Mouse (Mus musculus): ENCODE data around the gene Dgkh. TPM values are rescaled to one million over a fixed set of nuclear protein-coding genes. Genes with fewer than 3 reads are reported as not detected.
A peak's percentile ranks its signal among the peaks of the same experiment; 100 is the strongest.

The Dgkh gene
- polyA plus RNA-seq, 1 experiment from 2014 or later: 1.2 TPM

DNA sequence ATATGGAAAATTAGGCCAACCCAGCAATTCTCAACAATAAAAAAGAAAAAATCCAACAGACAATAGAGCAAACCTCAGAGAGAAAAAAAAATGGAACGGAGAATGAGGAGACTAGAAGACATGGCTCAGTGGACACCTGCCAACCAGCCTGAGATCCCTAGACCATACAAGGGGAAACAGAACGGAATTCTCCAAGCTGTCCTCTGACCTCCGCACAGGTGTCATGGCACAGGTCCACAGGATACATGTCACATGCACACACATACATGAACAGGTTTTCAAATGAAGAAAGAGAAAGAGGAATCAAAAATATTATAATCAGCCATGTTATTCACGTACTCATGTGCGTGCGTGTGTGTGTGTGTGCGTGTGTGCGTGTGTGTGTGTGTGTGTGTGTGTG is 38.5 kb downstream of the Dgkh start:
- 88% methylated on average over 8 of the region's 8 CpGs for WGBS
- peaks cover 7% of the 10 kb centered on the region; the same call in 1 of the 2 replicates for H3K4me1 ChIP-seq
- H3K36me3 ChIP-seq: no peaks in the 10 kb centered on the region
- ATAC-seq (ENCODE audit: extremely low read depth, insufficient number of reproducible peaks, low FRiP score, low TSS enrichment): no peak
- H3K27ac ChIP-seq (replicated peaks): no peak overlapping the region
- H3K4me2 ChIP-seq: no peak overlapping the region
- no peak overlapping the region for H3K4me3 ChIP-seq
- no peak overlapping the region for H3K9ac ChIP-seq
- 0 out of 2 replicates have a peak, but pooled peaks cover 5% of the 10 kb centered on the region for H3K9me3 ChIP-seq
- no peaks in the 10 kb centered on the region for H3K27me3 ChIP-seq (replicated peaks)

DNA sequence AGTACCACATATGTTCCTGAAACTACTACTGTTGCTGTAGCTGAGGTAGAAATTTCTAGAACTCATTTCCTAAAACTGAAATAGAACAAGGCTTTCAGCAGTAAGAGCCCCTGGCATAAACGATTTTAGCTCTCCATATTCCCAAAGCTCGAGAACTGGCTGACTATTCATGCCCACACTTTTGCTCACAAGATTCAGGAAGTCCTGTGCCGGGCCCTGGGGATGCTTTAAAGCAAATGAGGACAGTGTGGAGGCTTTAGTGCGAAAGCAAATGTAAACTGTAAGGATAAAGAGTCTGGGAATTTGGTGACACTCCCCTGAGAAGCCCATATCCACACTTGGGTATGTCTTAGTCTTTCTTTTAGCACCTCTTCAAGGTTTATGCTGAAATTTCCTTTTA is 40.0 kb downstream of the Dgkh start:
- 53% methylated on average over 4 of the region's 4 CpGs for WGBS
- Histone ChIP-seq H3K4me2 (no peak overlapping the region), H3K4me1 (peaks cover 14% of the 10 kb centered on the region), H3K27me3 (replicated peaks) (no peaks in the 10 kb centered on the region), H3K4me3 (no peak overlapping the region), H3K9me3 (no peaks in the 10 kb centered on the region), H3K9ac (no peak overlapping the region), H3K36me3 (no peaks in the 10 kb centered on the region), H3K27ac (replicated peaks) (no peak overlapping the region)
- ATAC-seq (ENCODE audit: extremely low read depth, insufficient number of reproducible peaks, low FRiP score, low TSS enrichment): no peak

DNA sequence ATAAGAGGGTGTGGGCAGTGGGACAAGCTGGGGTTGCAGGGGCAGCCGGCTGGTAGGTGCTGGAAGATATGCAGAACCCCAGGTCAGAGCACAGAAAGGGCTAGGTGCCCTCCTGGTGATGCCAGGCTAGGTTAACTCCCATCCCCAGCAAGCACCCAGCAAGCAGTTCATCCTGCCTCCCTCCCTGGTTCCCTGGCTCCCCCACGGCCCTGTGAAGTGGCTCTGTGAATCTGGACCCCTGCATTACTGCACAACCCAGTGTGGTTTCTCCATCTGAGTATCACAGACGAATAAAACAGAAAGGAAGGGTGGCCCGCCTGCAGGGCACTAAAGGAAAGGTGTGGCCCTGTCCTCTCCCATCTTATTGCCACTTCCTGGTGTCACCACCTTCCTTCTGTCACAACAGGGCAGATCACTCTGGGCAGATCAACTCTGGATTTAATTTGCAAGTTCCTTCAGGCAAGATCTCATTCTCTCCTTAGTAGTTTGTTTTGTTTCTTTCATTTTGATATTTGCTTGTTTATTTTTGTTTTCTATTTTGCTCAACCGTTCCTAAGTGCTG is 40.6 kb downstream of the Dgkh start:
- Histone ChIP-seq H3K4me3 (no peak overlapping the region), H3K9ac (no peak overlapping the region), H3K4me1 (peaks cover 14% of the 10 kb centered on the region), H3K27ac (replicated peaks) (no peak overlapping the region), H3K9me3 (no peaks in the 10 kb centered on the region), H3K36me3 (no peaks in the 10 kb centered on the region), H3K27me3 (replicated peaks) (no peaks in the 10 kb centered on the region), H3K4me2 (no peak overlapping the region)
- ATAC-seq (ENCODE audit: extremely low read depth, insufficient number of reproducible peaks, low FRiP score, low TSS enrichment): no peak
- WGBS: 49% methylated on average over 5 of the region's 5 CpGs

DNA sequence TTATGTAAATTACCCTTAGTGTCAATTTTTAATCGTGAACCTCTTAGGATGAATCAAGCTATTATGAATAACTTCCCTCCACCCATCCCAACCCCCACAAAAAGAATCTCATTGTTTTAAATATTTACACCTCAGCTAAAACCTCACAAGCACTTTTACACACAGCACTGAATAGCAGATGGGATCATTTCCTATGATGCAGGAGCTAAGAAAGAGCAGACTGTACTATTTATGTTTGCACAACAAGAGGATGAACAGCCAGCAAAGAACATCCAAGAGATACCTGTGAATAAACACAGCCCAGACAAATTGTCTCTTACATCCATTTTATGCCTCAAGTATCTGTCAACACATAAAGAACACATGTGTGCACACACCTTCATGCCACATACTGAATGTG is 41.7 kb downstream of the Dgkh start:
- ATAC-seq (ENCODE audit: extremely low read depth, insufficient number of reproducible peaks, low FRiP score, low TSS enrichment): no peak
- Histone ChIP-seq H3K4me1 (peaks cover 14% of the 10 kb centered on the region), H3K27ac (replicated peaks) (no peak overlapping the region), H3K36me3 (no peaks in the 10 kb centered on the region), H3K9ac (no peak overlapping the region), H3K27me3 (replicated peaks) (no peaks in the 10 kb centered on the region), H3K4me3 (no peak overlapping the region), H3K9me3 (no peaks in the 10 kb centered on the region), H3K4me2 (no peak overlapping the region)
- 83% methylated on average over 1 of the region's 1 CpGs for WGBS

DNA sequence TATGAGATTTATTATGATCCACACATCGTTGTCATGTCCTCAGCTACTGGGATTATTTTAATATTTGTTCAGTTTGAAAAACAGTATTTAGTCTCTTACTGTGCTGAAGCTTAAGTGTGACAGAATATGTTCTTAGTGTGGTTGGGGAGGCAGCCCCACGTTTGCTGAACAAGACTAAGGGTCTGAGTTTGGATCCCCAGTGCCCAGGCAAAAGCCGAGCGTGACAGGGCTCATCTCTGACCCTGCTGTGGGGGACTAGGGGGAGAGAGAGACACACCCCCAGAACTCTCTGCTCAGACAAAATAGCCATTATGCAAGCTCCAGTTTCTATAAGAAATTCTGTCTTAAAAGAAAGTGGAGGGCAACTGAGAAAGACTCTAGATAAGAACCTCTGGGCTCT is 42.2 kb downstream of the Dgkh start:
- no peaks in the 10 kb centered on the region for H3K36me3 ChIP-seq
- peaks cover 14% of the 10 kb centered on the region for H3K4me1 ChIP-seq
- no peak overlapping the region for H3K9ac ChIP-seq
- no peaks in the 10 kb centered on the region for H3K27me3 ChIP-seq (replicated peaks)
- ATAC-seq (ENCODE audit: extremely low read depth, insufficient number of reproducible peaks, low FRiP score, low TSS enrichment): no peak
- 68% methylated on average over 4 of the region's 4 CpGs for WGBS
- H3K4me3 ChIP-seq: no peak overlapping the region
- H3K4me2 ChIP-seq: no peak overlapping the region
- no peak overlapping the region for H3K27ac ChIP-seq (replicated peaks)
- H3K9me3 ChIP-seq: no peaks in the 10 kb centered on the region

DNA sequence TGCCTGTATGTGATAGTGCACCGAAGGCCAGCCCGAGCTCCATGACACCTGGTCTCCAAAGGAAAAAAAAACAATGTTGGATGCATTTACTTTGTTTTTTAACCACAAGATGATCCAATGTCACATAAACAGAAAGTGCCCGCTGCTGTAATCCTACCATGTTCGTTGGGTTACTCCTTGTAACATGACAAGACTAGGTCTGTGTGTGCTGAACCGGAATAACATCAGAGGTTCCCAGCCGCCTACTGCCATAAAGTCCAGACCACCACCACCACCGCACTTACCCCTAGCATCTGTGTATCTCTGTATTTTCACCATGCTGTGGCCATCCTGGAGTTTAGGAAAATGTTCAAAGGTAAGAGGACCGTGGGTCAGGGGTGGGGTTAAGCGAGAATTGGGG is 42.6 kb downstream of the Dgkh start:
- Histone ChIP-seq H3K4me1 (peaks cover 17% of the 10 kb centered on the region), H3K27me3 (replicated peaks) (no peaks in the 10 kb centered on the region), H3K4me2 (no peak overlapping the region), H3K4me3 (no peak overlapping the region), H3K27ac (replicated peaks) (no peak overlapping the region), H3K9me3 (no peaks in the 10 kb centered on the region), H3K36me3 (no peaks in the 10 kb centered on the region), H3K9ac (no peak overlapping the region)
- WGBS: 85% methylated on average over 9 of the region's 9 CpGs
- ATAC-seq (ENCODE audit: extremely low read depth, insufficient number of reproducible peaks, low FRiP score, low TSS enrichment): no peak

DNA sequence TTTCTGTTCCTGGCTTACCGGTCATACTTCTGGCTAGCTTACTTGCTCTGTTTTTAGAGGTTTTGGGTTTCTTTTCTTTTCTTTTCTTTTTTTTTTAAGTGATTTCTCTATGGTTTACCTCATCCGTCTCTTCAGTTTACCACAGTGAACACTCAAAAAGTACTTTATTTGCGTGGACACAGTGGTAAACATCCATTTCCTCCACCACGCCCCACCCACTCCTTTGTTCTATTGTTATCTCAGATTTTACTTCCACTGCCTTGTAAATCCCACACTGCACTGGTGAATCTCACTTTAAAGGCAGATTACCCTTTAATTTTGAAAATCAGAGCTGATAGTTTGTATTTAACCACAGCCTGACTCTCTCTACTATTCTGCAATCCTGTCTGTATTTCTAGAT is 44.9 kb downstream of the Dgkh start:
- Histone ChIP-seq H3K36me3 (no peaks in the 10 kb centered on the region), H3K4me2 (no peak overlapping the region), H3K4me1 (peaks cover 26% of the 10 kb centered on the region), H3K4me3 (no peak overlapping the region), H3K9me3 (no peaks in the 10 kb centered on the region), H3K27ac (replicated peaks) (no peak overlapping the region), H3K9ac (no peak overlapping the region), H3K27me3 (replicated peaks) (no peaks in the 10 kb centered on the region)
- 68% methylated on average over 4 of the region's 4 CpGs for WGBS
- no peak for ATAC-seq (ENCODE audit: extremely low read depth, insufficient number of reproducible peaks, low FRiP score, low TSS enrichment)

DNA sequence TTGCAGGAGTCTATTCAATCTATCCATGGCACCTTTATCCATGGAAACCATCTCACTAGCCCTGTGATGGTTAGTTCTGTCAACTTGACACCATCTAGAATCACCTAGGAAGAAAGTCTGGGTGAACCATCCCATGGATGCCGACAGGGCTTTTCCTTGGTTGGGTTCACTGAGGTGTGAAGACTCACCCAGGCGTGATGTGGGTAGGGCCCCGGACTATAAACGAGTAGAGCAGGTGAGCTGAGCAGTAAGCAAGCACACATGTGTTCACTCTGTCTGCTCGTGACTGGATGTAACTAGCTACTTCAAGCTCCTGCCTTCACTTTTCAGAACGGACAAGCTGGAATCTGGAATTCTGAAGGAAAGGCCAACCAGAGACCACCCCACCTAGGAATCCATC is 45.9 kb downstream of the Dgkh start:
- no peak overlapping the region for H3K4me3 ChIP-seq
- peaks cover 19% of the 10 kb centered on the region for H3K4me1 ChIP-seq
- H3K27ac ChIP-seq (replicated peaks): no peak overlapping the region
- H3K36me3 ChIP-seq: no peaks in the 10 kb centered on the region
- no peaks in the 10 kb centered on the region for H3K9me3 ChIP-seq
- H3K27me3 ChIP-seq (replicated peaks): no peaks in the 10 kb centered on the region
- ATAC-seq (ENCODE audit: extremely low read depth, insufficient number of reproducible peaks, low FRiP score, low TSS enrichment): no peak
- H3K9ac ChIP-seq: no peak overlapping the region
- no peak overlapping the region for H3K4me2 ChIP-seq
- 84% methylated on average over 6 of the region's 6 CpGs for WGBS

DNA sequence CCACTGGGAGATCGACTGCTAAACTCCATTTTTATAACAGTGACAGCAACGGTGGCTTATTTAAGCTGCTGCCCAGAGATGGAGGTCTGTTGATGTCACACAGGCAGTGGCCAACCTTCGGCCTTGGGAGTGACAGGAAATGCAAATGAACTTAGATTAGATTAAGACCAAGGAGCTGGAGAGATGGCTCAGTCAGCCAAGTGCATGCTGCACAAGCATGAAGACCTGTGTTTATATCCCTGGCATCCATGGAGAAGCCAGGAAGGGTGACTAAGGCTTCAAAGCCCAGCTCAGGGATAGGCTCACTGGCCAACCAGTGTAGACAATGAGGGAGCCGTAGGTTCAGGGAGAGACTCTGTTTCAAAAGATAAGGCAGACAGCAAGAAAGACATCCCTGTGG is 48.4 kb downstream of the Dgkh start:
- H3K9me3 ChIP-seq: no peaks in the 10 kb centered on the region
- no peak overlapping the region for H3K27ac ChIP-seq (replicated peaks)
- no peak for ATAC-seq (ENCODE audit: extremely low read depth, insufficient number of reproducible peaks, low FRiP score, low TSS enrichment)
- H3K9ac ChIP-seq: no peak overlapping the region
- WGBS: 25% methylated on average over 4 of the region's 4 CpGs
- H3K27me3 ChIP-seq (replicated peaks): no peaks in the 10 kb centered on the region
- H3K4me2 ChIP-seq: no peak overlapping the region
- no peaks in the 10 kb centered on the region for H3K36me3 ChIP-seq
- H3K4me1 ChIP-seq: peaks cover 23% of the 10 kb centered on the region
- H3K4me3 ChIP-seq: no peak overlapping the region

DNA sequence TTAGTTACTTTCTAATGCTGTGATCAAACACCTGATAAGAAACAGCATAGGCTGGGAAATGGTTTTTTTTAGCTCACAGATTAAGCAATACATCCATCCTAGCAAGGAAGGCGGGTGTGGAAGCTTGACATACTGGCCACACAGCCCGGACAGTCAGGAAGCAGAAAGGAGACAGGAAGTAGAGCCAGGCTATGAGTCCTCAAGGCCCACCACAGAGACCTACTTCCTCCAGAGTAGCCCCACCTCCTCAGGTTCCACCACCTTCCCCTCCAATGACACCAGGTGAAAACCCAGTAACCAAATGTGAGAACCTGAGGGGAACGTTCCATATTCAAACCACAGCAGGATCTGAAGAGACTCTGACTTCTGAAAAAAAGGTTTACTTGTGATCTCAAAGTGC is 53.6 kb downstream of the Dgkh start:
- Histone ChIP-seq H3K4me1 (peaks cover 33% of the 10 kb centered on the region), H3K27ac (replicated peaks) (peak overlapping the region; percentile 48; the same call in 1 of the 2 replicates), H3K27me3 (replicated peaks) (no peaks in the 10 kb centered on the region), H3K9ac (no peak overlapping the region), H3K9me3 (no peaks in the 10 kb centered on the region), H3K4me3 (no peak overlapping the region), H3K4me2 (no peak overlapping the region), H3K36me3 (no peaks in the 10 kb centered on the region)
- 63% methylated on average over 3 of the region's 3 CpGs for WGBS
- no peak for ATAC-seq (ENCODE audit: extremely low read depth, insufficient number of reproducible peaks, low FRiP score, low TSS enrichment)

DNA sequence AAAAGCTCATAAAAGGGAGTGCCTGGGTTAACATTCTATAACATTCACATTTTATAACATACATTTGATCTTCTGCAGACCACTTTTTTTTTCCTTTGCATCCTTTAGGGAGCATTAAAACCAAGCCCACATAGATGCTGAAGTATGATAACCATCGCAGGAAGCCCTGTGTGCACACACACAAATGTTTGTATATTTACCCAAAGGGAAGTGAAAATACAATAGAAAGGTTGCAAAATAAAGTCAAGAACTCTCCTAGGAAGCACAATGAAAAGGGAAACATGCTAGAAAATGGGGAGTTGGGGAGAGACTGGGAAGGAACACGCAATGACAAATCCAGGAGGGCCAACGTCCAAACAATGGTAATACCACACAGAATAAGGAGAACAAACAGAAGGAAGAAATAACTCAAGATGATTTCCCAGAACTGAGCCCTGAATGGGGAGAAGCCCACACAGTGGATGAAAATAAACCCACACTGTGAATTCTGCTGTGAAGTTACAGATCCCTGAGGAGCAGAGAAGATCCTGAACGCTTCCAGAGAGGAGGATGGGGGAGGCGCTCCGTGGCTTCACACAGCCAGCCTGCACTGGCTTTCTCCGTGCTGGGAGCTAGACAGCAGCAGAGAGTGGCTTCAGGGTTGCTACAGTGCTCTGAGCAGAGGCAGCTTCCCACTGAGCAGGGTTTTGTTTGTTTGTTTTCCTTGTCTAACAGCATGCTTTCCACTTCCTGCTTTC is 54.6 kb downstream of the Dgkh start:
- Histone ChIP-seq H3K27ac (replicated peaks) (peak overlapping the region; percentile 48), H3K9ac (peak overlapping the region; percentile 42; the same call in 1 of the 2 replicates), H3K4me1 (peaks cover 33% of the 10 kb centered on the region), H3K4me3 (no peak overlapping the region), H3K27me3 (replicated peaks) (no peaks in the 10 kb centered on the region), H3K4me2 (peak overlapping the region; percentile 19), H3K36me3 (no peaks in the 10 kb centered on the region), H3K9me3 (no peaks in the 10 kb centered on the region)
- ATAC-seq (ENCODE audit: extremely low read depth, insufficient number of reproducible peaks, low FRiP score, low TSS enrichment): no peak
- WGBS: 30% methylated on average over 7 of the region's 7 CpGs

DNA sequence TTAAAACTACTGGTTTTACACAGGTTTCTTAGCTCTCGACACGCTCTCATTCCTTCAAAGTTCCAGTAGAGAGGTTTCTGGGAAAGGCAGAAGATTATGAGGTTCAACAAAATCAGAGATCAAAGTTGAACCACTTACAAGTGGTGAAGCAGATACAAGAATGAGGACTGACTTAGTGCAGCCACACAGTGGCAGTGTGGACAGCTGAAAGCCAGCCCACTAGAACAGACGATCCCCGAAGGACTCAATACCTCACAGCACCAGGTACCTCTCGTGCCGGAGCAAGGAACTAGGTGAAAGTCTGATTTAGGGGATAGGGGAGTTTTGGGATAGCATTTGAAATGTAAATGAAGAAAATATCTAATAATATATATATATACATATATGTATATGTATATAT is 56.1 kb downstream of the Dgkh start:
- no peak for ATAC-seq (ENCODE audit: extremely low read depth, insufficient number of reproducible peaks, low FRiP score, low TSS enrichment)
- Histone ChIP-seq H3K4me1 (peaks cover 33% of the 10 kb centered on the region), H3K4me2 (peak overlapping the region; percentile 25; the same call in 1 of the 2 replicates), H3K27ac (replicated peaks) (no peak overlapping the region), H3K9me3 (no peaks in the 10 kb centered on the region), H3K4me3 (no peak overlapping the region), H3K27me3 (replicated peaks) (no peaks in the 10 kb centered on the region), H3K36me3 (no peaks in the 10 kb centered on the region), H3K9ac (no peak overlapping the region)
- WGBS: 42% methylated on average over 6 of the region's 6 CpGs
